Mouse (Mus musculus): ENCODE measurements around the gene Mdm1.

GRCm38 (mm10) chr10:118110921-118111301 is 30.7 kb upstream of the Mdm1 start:
- TF ChIP-seq CTCF (IDR thresholded peaks at IDR 0.05; ENCODE audit: low read depth, low read length): no peak
- no peak for TF ChIP-seq POLR2A (IDR thresholded peaks at IDR 0.05; ENCODE audit: extremely low read depth, insufficient read depth, low read length)
